Mouse (Mus musculus): Measurements from ENCODE around the gene Sh3d21. TPM values are rescaled to one million over a fixed set of nuclear protein-coding genes. Genes with fewer than 3 reads are reported as not detected.
A peak's percentile ranks its signal among the peaks of the same experiment; 100 is the strongest.

Sh3d21 gene
- total RNA-seq, 2 experiments from 2014 or later, result 0.59 to 0.81 TPM

DNA sequence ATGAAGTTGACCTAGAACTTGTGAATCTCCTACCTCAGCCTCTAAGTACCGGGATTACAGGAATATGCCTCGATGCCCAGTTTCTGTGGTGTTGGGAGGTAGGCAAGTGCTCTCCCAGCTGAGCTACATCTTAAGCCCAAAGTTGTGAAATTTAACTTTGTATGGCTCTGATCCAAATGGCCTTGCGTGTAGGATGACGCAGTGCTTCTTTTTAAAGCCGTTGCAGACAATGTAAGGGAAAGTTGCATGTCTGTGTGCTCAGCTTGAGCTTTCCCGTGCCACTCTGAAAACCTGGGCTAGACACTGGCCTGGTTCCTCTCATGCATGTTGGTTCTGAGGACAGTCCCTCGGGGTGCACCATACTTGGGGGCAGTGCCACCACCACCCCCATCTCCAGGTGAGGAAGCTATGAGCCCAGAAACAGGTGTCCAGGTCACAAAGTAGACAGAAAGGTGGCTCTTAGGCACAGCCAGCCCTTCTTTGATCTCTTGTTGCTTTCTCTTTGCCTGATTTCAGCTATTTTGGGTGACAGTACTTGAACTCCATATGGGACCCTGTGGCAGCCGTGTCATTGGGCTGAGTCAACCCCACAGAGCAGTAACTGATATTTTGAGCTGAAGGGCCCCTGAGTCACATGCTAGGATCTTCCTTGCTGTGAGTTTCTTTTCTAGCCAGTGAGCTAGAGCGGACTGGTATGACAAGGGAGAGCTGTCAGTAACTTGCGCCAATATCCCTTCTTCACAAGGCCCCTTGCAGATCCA is 53.5 kb downstream of the Sh3d21 start:
- Histone ChIP-seq H3K4me3 (peak overlapping the region; percentile 30), H3K27ac (peak overlapping the region; percentile 92)
- DNase-seq (ENCODE audit: low spot score in 2 of 2), result no peak
- TF ChIP-seq CTCF (conservative IDR thresholded peaks at IDR 0.05), result no peak

DNA sequence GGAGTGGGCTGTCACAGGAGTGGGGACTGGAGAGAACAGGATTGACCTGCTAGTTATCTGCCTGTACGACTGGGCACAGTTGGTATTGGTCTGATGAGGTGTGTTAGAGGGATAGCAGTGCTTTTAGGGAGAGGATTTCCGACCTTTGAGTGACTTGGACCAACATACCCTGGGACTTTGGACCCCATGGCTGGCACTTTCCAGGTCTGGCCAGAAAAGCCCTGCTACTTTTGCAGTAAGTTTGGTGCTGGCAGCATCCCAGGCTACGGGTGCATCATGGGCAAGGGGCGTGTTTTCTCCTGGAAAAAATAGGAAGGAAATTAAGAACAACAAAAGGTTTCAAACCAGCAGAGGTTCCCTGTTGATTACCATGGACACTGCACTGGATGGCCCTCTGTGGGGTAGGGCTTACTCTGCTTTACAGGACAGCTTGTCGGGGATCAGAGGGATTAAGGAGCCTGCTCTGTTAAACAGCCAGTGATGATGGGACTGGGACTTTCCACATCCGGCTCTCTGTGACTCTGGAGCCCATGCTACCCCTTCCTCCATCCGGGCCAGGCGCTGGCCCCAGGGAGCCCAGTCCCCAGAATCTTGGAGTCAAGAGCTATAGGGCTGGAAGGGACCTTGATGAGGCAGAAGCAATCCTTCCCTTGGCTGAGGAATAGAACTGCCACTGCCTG is 55.1 kb downstream of the Sh3d21 start:
- peak overlapping the region; percentile 92 for H3K27ac ChIP-seq
- H3K4me3 ChIP-seq, result no peak overlapping the region
- DNase-seq (ENCODE audit: low spot score in 2 of 2), result no peak
- no peak for TF ChIP-seq CTCF (conservative IDR thresholded peaks at IDR 0.05)

DNA sequence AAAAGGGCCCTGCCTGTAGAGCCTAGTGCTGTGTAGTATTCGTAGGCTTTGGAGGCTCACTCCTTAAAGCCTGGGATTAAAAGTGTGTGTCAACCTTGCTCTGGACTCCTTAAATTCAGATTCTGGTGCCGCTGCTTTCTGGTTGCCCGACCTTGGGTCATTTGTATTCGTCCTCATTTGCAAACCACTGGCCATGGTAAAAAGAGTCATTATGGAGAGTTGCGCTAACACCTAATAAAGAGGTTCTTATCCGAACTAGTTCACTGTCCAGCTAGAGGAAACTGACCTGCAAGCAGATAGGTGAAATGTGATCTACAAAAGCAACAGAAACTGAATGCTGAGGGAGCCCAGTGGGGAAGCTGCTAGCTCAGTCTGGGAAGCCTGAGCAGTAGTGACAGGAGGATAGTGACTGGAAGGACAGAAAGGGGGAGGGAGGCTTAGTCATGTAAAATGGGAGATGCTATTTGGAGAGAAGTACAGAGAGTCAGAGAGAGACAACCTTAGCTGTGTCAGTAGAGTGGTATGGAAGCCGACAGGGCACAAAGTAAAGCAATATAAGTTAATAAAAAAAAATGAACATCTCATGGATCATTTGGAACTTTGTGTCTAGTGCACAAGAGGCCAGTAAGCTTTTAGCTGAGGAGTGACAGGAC is 58.0 kb downstream of the Sh3d21 start:
- no peak for DNase-seq (ENCODE audit: low spot score in 2 of 2)
- TF ChIP-seq CTCF (conservative IDR thresholded peaks at IDR 0.05), result no peak
- Histone ChIP-seq H3K27ac (peak overlapping the region; percentile 97), H3K4me3 (peak overlapping the region; percentile 82)

DNA sequence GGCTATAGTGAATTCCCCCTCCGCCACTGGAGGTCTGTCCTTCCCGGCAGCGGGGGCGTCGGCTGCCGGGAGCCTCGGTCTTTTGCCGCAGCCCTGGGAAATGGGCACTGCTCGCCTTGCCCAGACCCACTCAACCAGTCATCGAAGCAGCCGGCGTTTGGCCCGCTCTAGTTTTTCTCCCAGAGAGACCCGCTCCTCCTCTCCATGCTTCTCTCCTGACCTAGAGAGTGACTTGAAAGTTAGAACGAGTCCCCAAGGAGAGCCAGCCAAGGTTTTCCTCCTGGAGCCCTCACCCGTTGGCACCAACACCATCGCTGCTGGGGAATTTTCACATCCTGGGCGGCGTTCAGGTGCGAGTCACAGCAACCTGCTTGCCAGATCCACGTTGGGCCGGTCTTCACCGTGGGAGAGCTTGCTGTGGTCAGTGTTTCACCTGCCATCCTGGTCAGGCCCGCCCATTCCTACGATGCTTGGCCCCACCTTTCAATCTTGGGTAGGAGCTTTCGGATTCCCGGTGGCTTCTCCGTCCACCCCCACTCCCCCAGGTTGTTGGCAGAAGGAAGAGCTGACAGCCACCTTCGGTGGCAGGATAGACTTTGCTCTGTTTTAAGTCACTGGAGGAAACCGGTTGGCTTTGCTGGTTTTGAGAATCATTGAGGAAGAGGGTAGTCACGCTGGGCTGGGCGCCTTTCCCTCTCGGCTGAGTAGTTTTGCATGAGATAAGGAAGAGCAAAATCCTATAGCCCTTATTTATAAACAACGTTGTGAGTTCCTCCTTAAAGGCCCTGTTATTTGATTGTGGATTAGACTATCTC is 58.8 kb downstream of the Sh3d21 start:
- no peak for DNase-seq (ENCODE audit: low spot score in 2 of 2)
- Histone ChIP-seq H3K27ac (peak overlapping the region; percentile 97), H3K4me3 (peak overlapping the region; percentile 82)
- TF ChIP-seq CTCF (conservative IDR thresholded peaks at IDR 0.05), result no peak

DNA sequence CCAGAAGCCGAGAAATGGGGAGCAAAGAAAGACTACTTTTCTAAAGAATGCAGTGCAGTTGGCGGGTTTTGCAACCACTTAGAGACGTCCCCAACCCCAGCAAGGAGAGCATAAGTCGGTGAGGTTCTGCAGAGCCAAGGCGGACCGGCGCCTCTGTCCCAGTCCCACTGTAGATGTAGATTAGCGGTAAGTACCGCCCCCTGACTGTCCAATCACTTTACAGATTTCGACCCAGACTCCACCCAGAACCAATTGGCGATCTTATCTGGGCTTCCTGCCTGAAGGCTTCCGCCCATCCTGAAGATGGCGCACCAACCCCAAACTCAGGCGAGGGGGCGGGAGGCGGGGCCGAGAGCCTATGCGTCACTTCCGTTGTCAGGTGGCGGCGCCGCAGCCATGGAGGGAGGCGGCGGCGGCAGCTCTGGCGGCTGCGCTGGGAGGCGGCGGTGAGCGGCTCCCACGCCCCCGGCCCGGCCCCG is 59.7 kb downstream of the Sh3d21 start, which contains the start of gene Stk40:
Gene Stk40 (plus strand): TSS at position 368 of the 479 bp plus-strand sequence.
- H3K27ac ChIP-seq, result peak within 1 kb of the TSS; percentile 97
- peak; percentile 84 for TF ChIP-seq CTCF (conservative IDR thresholded peaks at IDR 0.05)
- H3K4me3 ChIP-seq, result peak within 1 kb of the TSS; percentile 82
- peak; percentile 95 to 97 for DNase-seq (ENCODE audit: low spot score in 2 of 2)

DNA sequence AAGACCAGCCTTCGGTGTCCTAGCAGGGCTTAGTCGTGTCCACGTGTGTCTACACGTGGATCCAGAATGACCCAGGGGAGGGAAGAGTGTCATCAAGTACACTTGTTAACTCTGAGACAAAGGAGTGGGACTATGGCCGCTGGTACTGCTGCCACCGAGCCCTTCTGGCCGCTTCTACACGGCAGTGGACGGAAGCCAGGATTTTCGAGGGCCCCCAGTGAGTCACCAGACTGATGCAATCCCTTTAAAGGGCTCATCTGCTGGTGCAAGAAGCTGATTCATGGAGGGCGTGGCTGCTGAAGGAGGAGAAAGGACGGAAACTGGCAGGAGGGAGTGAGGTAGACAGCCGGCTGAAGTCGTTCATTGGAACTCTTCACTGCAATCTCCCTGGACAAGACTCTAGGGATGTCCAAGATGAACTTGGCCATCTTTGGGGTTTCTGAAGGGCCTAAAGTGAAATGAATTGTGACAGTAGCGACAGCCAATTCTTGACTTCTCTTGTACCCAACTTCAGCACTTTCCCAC is 60.2 kb downstream of the Sh3d21 start:
- Histone ChIP-seq H3K4me3 (peak overlapping the region; percentile 58), H3K27ac (peak overlapping the region; percentile 93)
- no peak for TF ChIP-seq CTCF (conservative IDR thresholded peaks at IDR 0.05)
- DNase-seq (ENCODE audit: low spot score in 2 of 2), result peak; percentile 71 to 83

DNA sequence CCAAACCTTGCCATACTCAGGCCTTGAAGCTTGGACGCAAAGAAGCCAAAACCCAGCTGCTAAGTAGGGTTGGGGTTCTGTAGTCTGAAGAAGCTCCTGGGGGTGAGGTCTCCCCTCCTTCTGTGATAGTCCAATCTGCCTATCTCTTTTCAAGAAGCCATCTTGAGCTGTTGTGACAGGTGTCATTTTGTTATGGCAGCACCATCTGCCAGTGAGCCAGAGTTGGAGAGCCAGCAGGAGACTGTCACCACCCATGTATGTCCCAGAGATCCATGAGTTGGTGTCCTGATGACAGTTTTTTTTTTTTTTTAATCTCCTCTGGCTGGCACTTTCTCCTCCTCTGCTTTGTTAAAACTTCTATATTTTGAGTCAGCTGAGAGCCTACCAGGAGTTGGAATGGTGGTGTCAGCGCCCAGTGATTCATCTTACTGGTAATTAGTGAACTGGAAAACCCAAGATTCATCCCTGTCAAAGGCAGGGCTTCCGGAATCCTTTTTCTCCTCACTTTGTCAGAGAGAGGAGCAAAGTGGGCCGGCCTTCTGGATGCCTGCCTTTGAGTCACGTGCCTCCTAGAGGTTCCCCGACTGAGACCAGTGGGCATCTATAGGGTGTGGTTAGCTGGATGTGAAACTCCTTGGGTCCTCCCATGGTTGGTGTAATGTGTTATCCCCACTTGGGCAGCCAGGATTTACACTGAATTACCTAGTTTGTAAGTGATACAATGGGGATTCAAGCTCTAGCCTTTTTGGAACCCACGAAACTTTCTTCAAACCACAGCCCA is 61.0 kb downstream of the Sh3d21 start:
- H3K27ac ChIP-seq, result peak overlapping the region; percentile 93
- peak in 1 of 2 experiments; percentile 69 for DNase-seq (ENCODE audit: low spot score in 2 of 2)
- H3K4me3 ChIP-seq, result no peak overlapping the region
- no peak for TF ChIP-seq CTCF (conservative IDR thresholded peaks at IDR 0.05)

DNA sequence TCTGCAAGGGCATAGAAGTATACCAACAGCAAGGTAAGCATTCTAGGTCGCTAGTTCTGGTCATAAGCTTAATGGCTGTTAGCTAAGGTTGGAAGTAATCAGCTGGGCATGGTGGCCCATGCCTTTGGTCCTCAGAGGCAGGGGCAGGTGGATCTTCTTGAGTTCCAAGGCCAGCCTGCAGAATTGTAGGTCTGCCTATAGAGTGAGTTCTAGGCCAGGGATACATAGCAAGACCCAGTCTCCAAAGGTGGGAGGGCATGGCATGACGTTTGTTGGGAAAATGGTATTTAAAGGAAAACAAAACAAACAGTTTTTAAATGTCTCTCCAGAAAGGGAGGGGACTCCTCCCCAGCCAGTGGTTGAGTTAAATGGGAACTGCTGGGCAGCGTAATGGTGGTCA is 62.5 kb downstream of the Sh3d21 start:
- H3K27ac ChIP-seq, result no peak overlapping the region
- H3K4me3 ChIP-seq, result no peak overlapping the region
- TF ChIP-seq CTCF (conservative IDR thresholded peaks at IDR 0.05), result no peak
- no peak for DNase-seq (ENCODE audit: low spot score in 2 of 2)

Other genes starting within 250 kb of the Sh3d21 start
- 1 to 10 TPM; 4.7 to 6.6 TPM for gene Csf3r, start 138.9 kb downstream of the Sh3d21 start, total RNA-seq (2021)
- gene Mrps15, start 116.6 kb downstream of the Sh3d21 start, total RNA-seq (2021), result 10 to 100 TPM; 46.2 to 48.6 TPM
- gene Oscp1, start 104.9 kb downstream of the Sh3d21 start, total RNA-seq (2021), result 10 to 100 TPM; 41.1 to 44.5 TPM
- gene Lsm10, start 66.9 kb downstream of the Sh3d21 start, total RNA-seq (2021), result 10 to 100 TPM; 13.4 to 13.8 TPM
- gene Stk40, start 59.5 kb downstream of the Sh3d21 start, total RNA-seq (2021), result 10 to 100 TPM; 24.8 to 26.6 TPM
- 1 to 10 TPM; 3.3 to 3.6 TPM for gene Eva1b, start 15.7 kb downstream of the Sh3d21 start, total RNA-seq (2021)
- 100 to 1,000 TPM; 150 to 166 TPM for gene Thrap3, start 39.3 kb upstream of the Sh3d21 start, total RNA-seq (2021)
- gene Map7d1, start 92.9 kb upstream of the Sh3d21 start, total RNA-seq (2021), result 100 to 1,000 TPM; 246 to 249 TPM
- 10 to 100 TPM; 85.4 to 90.5 TPM for gene Trappc3, start 98.8 kb upstream of the Sh3d21 start, total RNA-seq (2021)
- gene Col8a2, start 123.3 kb upstream of the Sh3d21 start, total RNA-seq (2021), result 1 to 10 TPM; 1.2 to 1.5 TPM
- 10 to 100 TPM; 32.2 to 33.0 TPM for gene Adprhl2, start 158.2 kb upstream of the Sh3d21 start, total RNA-seq (2021)
- gene Tekt2, start 162.2 kb upstream of the Sh3d21 start, total RNA-seq (2021), result 1 to 10 TPM; 1.3 to 1.6 TPM

All from layer of hippocampus, adult 2 months (tissue).